Mouse (Mus musculus): ENCODE measurements around the gene Fam57a.
A peak's percentile ranks its signal among the peaks of the same experiment; 100 is the strongest.

Fam57a gene

GRCm38 (mm10) chr11:76179495-76180145 lies at the start of gene Fam57a, which contains the start of gene Vps53:
Gene Fam57a (plus strand): TSS chr11:76179671.
Gene Vps53 (minus strand): TSS chr11:76179647.
- DNase-seq (ENCODE audit: low spot score): peak; percentile 92

GRCm38 (mm10) chr11:76130859-76131258 lies 48.6 kb upstream of the Fam57a start:
- DNase-seq (ENCODE audit: low spot score): no peak

DNA sequence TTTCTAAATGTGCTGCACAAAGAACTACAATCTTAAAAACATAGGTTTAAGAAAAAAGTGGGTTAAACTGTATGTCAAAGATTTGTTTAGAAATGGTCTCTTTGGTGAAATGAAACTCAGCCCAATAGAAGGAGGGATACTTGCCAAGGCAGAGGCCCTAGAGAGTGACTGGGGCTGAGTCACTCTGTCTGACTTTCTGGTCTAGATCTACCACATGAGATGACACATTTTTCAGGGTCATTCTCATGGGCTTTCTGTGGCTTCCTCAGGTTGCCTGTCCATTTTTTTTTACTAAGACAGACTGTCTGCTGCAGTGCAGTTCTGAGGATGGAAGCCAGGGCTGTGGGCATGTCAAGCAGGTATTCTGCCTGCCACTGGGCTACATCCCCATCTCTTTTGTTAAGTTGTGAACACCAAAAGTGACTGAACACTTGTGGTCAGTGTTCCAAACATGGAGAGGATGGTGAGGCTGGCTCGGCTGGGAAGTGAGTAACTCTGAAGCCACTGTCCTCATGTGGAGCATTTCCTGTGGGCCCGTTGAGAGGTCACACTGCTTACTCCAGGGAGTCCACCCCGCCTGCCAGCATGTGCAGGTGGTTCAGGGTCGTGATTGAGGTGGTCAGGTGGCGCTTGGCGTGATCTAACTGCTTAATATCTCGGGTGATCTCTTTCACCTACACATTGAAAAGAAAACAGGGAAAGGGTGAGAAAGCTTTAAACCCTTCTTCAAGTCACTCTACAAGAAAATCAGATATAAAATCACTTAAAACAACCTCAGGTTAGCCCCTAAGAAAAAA lies 43.6 kb upstream of the Fam57a start:
- no peak for DNase-seq (ENCODE audit: low spot score)

DNA sequence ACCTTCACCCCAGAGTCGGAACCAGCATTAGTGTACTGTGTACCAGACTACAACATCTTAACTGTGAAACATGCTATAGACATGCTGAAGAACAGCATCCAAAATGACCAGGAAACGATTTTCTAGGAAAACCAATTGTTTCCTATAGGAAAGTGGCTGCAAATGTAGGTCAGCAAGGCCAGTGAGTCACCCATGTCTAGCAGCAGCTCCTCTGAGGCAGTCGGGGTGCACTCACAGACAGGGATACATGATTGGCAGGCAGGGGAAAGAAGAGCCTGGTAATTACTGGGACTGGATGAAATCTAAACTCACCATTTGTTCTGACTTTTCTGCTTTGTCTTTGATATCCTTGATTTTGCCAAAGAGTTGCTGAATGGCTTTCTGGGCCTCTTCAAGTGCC lies 41.5 kb upstream of the Fam57a start:
- DNase-seq (ENCODE audit: low spot score): no peak

GRCm38 (mm10) chr11:76144386-76144785 lies 35.1 kb upstream of the Fam57a start:
- DNase-seq (ENCODE audit: low spot score): no peak

DNA sequence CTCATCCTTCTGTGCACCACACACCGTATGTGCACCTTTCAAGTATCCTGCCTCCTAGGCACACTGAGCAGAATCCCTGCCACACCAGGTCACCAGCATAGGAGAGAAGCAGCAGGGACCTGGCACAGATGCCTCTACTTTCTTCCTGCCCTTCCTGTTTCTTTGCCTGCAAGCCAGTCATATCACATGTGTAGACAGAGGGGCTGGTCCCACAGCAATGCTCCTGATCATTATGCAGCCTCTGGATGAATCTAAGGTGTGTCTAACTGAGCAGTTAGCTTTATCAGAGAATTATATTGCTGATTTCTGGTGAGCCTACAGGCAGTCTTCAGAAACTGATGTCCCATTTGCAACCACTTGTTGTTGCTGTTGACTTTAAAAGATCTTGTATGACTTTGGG lies 34.3 kb upstream of the Fam57a start:
- DNase-seq (ENCODE audit: low spot score): no peak

GRCm38 (mm10) chr11:76146187-76147010 lies 33.1 kb upstream of the Fam57a start:
- DNase-seq (ENCODE audit: low spot score): no peak

DNA sequence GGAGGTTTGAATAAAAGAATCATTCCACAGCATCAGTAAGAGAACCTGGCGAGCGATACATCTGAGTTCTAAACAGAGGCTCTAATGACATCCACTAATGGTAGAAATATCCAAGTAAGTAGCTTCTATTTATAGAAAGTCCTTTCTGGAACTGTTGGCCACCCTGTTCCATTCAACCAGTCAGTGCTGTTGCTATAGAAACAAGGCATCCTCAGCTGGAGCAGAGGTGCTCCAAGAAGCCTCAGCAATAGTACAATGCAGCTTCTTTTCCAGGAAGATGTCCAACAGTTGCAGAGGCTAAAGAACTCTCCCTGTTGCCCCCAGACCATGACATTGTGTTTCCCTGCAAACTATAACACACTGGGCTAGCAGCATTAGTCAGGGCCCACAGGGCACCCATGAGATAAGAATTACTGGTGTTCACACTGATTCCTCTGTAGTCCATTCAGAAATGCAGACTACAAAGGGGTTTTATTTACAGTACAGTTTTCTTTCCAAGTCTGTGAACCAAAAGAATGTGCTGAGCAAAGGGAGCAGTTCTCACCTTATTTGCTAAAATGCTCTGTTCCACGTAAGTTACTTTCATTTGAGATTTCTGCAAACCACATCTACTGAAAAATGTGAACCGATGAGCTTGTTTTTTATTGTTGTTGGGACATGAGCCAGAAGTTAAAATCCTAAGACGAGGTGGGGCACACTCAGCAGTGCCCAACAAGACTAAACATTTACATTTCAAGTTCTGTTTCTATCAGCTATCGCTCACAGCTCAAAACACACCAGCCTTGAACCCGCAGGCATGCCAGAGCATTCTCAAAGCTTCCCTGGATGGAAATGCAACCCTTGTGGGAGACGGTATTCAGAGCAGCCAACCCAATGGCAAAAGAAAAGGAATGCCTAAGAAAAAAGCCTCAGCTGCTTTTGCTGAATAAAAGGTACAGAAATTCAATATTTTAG lies 31.1 kb upstream of the Fam57a start:
- DNase-seq (ENCODE audit: low spot score): no peak

GRCm38 (mm10) chr11:76150980-76151379 lies 28.5 kb upstream of the Fam57a start:
- no peak for DNase-seq (ENCODE audit: low spot score)

GRCm38 (mm10) chr11:76153236-76153951 lies 26.1 kb upstream of the Fam57a start:
- DNase-seq (ENCODE audit: low spot score): no peak

DNA sequence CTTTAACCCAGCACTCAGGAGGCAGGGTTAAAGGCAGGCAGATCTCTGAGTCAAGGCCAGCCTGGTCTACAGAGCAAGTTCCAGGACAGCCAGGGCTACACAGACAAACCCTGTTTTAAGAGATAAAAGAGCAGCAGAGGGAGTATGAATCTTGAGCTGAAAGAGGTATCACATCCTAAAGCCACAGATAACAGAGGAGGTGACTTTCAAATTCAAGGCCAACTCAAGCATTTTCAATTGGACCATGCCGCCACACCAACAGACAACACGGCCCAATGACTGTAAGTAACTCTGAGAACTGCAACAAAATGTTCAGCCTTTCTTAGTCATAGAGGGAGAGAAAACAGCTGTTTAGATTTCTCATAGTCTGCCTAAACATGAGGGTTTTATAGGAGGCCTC lies 25.3 kb upstream of the Fam57a start:
- DNase-seq (ENCODE audit: low spot score): no peak

GRCm38 (mm10) chr11:76154861-76155260 lies 24.6 kb upstream of the Fam57a start:
- no peak for DNase-seq (ENCODE audit: low spot score)

GRCm38 (mm10) chr11:76158375-76158774 lies 21.1 kb upstream of the Fam57a start:
- no peak for DNase-seq (ENCODE audit: low spot score)

DNA sequence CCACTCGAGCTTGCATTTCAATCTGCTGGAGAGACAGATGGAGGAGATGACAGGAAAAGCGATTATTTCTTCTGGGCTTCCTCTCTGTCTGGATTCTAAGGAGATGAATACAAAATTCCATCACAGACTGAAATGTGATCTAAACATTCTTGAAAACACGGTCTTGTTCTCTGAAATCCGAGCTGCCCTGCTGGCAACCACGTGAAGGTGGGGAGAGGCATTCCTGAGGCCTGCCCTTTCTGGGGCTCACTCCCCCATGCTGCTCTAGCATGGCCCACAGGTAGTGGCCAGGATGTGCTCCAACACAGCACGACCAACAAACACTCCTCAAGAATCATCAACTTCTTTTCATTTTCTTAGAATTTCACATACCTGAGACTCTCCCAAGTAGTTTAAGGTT lies 19.2 kb upstream of the Fam57a start:
- no peak for DNase-seq (ENCODE audit: low spot score)

DNA sequence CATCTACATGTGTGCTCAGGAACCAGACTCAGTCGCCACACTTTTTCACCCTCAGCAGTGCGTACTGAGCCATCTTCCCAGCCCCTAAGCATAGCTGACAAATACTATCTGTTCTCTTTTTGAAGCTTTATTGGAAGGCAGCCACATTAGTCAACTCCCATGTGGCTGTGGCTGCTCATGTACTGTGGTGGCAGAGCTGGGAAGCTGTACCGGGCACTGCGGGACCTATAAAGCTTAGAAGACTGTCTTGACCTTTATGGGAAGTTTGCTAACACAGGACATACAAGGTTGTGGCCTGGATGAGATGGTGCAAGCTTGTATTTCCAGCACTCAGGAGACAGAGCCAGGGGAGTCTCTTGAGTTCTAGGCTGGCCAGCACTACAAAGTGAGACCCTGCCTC lies 12.8 kb upstream of the Fam57a start:
- DNase-seq (ENCODE audit: low spot score): no peak

- DNase-seq (ENCODE audit: low spot score): peak; percentile 18
Measured at GRCm38 (mm10) chr11:76167079-76167765, 12.2 kb upstream of the Fam57a start.

DNA sequence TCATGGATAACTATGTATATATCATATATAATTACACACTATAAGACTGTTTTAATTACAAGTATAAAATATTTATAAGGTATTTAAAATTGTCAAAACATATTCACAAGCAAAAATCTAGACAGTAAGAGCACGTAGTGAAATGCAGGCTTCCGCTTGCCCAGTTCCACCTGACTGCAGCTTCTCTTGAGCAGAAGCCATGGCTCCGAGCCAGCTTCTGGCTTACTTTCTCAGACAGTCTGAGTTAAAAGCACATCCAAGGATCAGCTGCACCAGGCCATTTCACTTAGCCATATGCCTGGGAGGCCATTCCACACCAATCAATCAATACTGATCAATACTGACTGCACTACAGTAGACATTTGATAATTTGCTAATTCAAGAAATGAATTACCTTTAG lies 10.5 kb upstream of the Fam57a start:
- no peak for DNase-seq (ENCODE audit: low spot score)

DNA sequence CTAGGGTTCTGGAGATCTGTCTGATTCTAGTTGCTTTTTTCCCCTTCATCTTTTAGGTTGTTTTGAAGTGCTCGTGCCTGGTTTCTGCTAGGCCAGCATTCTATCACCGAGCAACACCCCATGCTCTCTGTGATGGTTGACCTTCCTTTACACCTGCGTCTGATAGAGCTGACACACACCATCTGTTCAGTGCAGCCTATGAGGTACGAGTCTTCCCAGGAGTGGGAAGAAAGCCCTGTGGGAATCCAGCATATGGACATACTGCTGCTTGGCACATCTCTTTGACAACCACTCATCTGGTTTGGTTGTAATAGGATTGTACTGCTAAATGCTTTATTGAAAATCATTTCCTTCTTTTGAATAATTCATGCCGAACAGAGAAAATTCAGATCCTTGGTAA lies 9.3 kb upstream of the Fam57a start:
- no peak for DNase-seq (ENCODE audit: low spot score)

GRCm38 (mm10) chr11:76178726-76179494 lies 561 bp upstream of the Fam57a start:
- DNase-seq (ENCODE audit: low spot score): peak; percentile 20

DNA sequence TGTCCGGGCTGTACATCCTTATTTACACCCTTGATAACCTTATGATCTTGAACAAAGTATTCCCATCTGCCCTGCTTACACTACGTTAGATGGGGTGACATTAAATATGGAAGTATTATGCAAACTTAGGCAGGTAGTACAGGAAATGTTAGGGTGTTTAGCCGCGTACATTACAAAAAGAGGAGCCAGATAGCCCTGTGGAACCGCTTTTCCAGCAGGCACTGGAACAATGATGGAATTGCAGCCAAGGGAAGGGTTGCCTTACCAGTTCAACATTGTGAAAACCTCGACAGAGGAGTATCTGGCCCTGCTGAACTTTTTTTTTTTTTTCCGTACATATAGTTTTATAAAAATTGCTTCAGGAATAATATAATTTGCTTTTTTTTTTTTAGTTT lies 672 bp downstream of the Fam57a start:
- DNase-seq (ENCODE audit: low spot score): no peak
